Mouse (Mus musculus) heart, adult 2 months (tissue): ENCODE results near the gene Rhobtb3. TPM values are rescaled to one million over a fixed set of nuclear protein-coding genes. Genes with fewer than 3 reads are reported as not detected.
A peak's percentile ranks its signal among the peaks of the same experiment; 100 is the strongest.
"Not testable (repeated sequence)": the region's sequence is repeated elsewhere in the genome, so short reads cannot be mapped to it uniquely, and the experiment has no call there.

Source experiments
- DNase-seq, 2 experiments: peaks; one replicate each; pipeline ENCODE4 v3.0.0; 2021
- H3K27ac ChIP-seq: fragments of 200-600 bp; 2 replicates; pipeline ENCODE4 v1.8.1; 2022
- H3K27me3 ChIP-seq: fragments of 200-500 bp; 2 replicates; pipeline ENCODE4 v1.6.1; 2012; ENCODE audit warnings: mild to moderate bottlenecking, low read length, inconsistent platforms, mixed read lengths; ENCODE audit not compliant: control insufficient read depth, insufficient read depth
- H3K36me3 ChIP-seq: fragments of 200-500 bp; 2 replicates; pipeline ENCODE4 v1.6.1; 2012; ENCODE audit warnings: low read length, inconsistent platforms; ENCODE audit not compliant: control insufficient read depth, insufficient read depth
- H3K4me1 ChIP-seq: fragments of 200-500 bp; 2 replicates; pipeline ENCODE4 v1.6.1; 2011; ENCODE audit warnings: low read length; ENCODE audit not compliant: control insufficient read depth, insufficient read depth
- H3K4me3 ChIP-seq: fragments of 200-600 bp; 2 replicates; pipeline ENCODE4 v1.8.1; 2022
- H3K79me2 ChIP-seq: fragments of 200-500 bp; replicated peaks from 2 replicates; pipeline ENCODE4 v1.6.1; 2012; ENCODE audit warnings: mild to moderate bottlenecking, inconsistent platforms, low read length, moderate library complexity, mixed read lengths; ENCODE audit not compliant: control insufficient read depth, insufficient read depth
- H3K9ac ChIP-seq: fragments of 200-500 bp; 2 replicates; pipeline ENCODE4 v1.6.1; 2012; ENCODE audit warnings: low read depth, mild to moderate bottlenecking, control low read depth, inconsistent platforms, low read length, mixed read lengths
- CTCF ChIP-seq: fragments of 200-600 bp; IDR thresholded peaks from 2 replicates; pipeline ENCODE4 v1.8.1; 2022; ENCODE audit warnings: antibody characterized with exemption, mild to moderate bottlenecking, moderate library complexity
- EP300 ChIP-seq: fragments of 200-500 bp; IDR thresholded peaks from 2 replicates; pipeline ENCODE4 v1.6.1; 2011; ENCODE audit warnings: low read depth, low read length, control low read depth; ENCODE audit not compliant: insufficient read depth
- POLR2A ChIP-seq: fragments of 200-500 bp; IDR thresholded peaks from 2 replicates; pipeline ENCODE4 v1.6.1; 2011; ENCODE audit warnings: mild to moderate bottlenecking, low read depth, low read length, control low read depth; ENCODE audit not compliant: insufficient read depth
- WGBS: fragments of 180-500 bp; shearing (Covaris S2); methylation state at CpG from one replicate; pipeline ENCODE4 v1.1.7; 2018; 5-methylcytosine and 5-hydroxymethylcytosine counted together
- intact Hi-C: fragments of 180-260 bp; cut with DNase I; formaldehyde crosslinking; loops from one replicate; pipeline ENCODE4 v1.15.1; 2025
- polyA plus RNA-seq: library from polyadenylated mRNA; depleted of rRNA; stranded (reverse); fragments of >200 nt; gene quantifications from 2 replicates; pipeline ENCODE4 v1.2.3, GENCODE M21; 2012
- total RNA-seq, 2 experiments: library from RNA; stranded (reverse); gene quantifications; 2 replicates each; pipeline ENCODE4 v1.2.3; 2021

The Rhobtb3 gene
- total and polyA plus RNA-seq, 3 experiments = 7.6 to 12.6 (median 11.3) TPM

- Histone ChIP-seq H3K4me1 (peaks cover 3% of the 10 kb centered on the region), H3K27me3 (no peaks in the 10 kb centered on the region), H3K4me3 (no peak overlapping the region), H3K9ac (no peak overlapping the region), H3K36me3 (no peaks in the 10 kb centered on the region), H3K79me2 (0 out of 2 replicates have a peak, but pooled peaks cover 2% of the 10 kb centered on the region), H3K27ac (no peak overlapping the region)
- intact Hi-C loops = no loop called here
- peak; percentile 31 to 41 for DNase-seq
- TF ChIP-seq POLR2A (no peak), CTCF (no peak), EP300 (no peak)
- 16% methylated on average over 5 of the region's 5 CpGs for WGBS
These were observed 12.7 kb downstream of the Rhobtb3 start for GRCm38 (mm10) chr13:75931073-75931472.

- WGBS = 44% methylated on average over 2 of the region's 2 CpGs
- intact Hi-C loops = no loop called here
- no peak overlapping the region for H3K4me3 ChIP-seq
- peaks cover 3% of the 10 kb centered on the region for H3K4me1 ChIP-seq
- H3K9ac ChIP-seq = no peak overlapping the region
- no peaks in the 10 kb centered on the region for H3K27me3 ChIP-seq
- H3K36me3 ChIP-seq = no peaks in the 10 kb centered on the region
- H3K79me2 ChIP-seq = 0 out of 2 replicates have a peak, but pooled peaks cover 2% of the 10 kb centered on the region
- no peak overlapping the region for H3K27ac ChIP-seq
- no peak for DNase-seq
- no peak for TF ChIP-seq POLR2A
- no peak for TF ChIP-seq EP300
These were observed 13.1 kb downstream of the Rhobtb3 start for GRCm38 (mm10) chr13:75930660-75931059.

GRCm38 (mm10) chr13:75930023-75930422 is 13.7 kb downstream of the Rhobtb3 start:
- H3K4me1 ChIP-seq = peaks cover 3% of the 10 kb centered on the region
- no peak overlapping the region for H3K27ac ChIP-seq
- intact Hi-C loops = no loop called here
- 0 out of 2 replicates have a peak, but pooled peaks cover 2% of the 10 kb centered on the region for H3K79me2 ChIP-seq
- 93% methylated on average over 20 of the region's 20 CpGs for WGBS
- no peaks in the 10 kb centered on the region for H3K27me3 ChIP-seq
- H3K36me3 ChIP-seq = no peaks in the 10 kb centered on the region
- no peak overlapping the region for H3K9ac ChIP-seq
- TF ChIP-seq CTCF (no peak), EP300 (no peak), POLR2A (no peak)
- no peak for DNase-seq
- H3K4me3 ChIP-seq = no peak overlapping the region

- H3K79me2 ChIP-seq, H3K36me3 ChIP-seq, H3K27ac ChIP-seq, H3K9ac ChIP-seq, H3K27me3 ChIP-seq, intact Hi-C loops, DNase-seq, H3K4me3 ChIP-seq, H3K4me1 ChIP-seq: not testable (repeated sequence)
- 94% methylated on average over 5 of the region's 5 CpGs for WGBS
These were observed 14.7 kb downstream of the Rhobtb3 start for GRCm38 (mm10) chr13:75929071-75929470.

- H3K4me3 ChIP-seq = no peak overlapping the region
- no peak overlapping the region for H3K9ac ChIP-seq
- no peaks in the 10 kb centered on the region for H3K27me3 ChIP-seq
- H3K79me2 ChIP-seq = 0 out of 2 replicates have a peak, but pooled peaks cover 2% of the 10 kb centered on the region
- no peaks in the 10 kb centered on the region for H3K36me3 ChIP-seq
- no peak for DNase-seq
- H3K27ac ChIP-seq = no peak overlapping the region
- peaks cover 3% of the 10 kb centered on the region for H3K4me1 ChIP-seq
- intact Hi-C loops = no loop called here
- no peak for TF ChIP-seq EP300
- no peak for TF ChIP-seq CTCF
These were observed 15.8 kb downstream of the Rhobtb3 start for GRCm38 (mm10) chr13:75927951-75928350.

GRCm38 (mm10) chr13:75914151-75914550 is 29.6 kb downstream of the Rhobtb3 start:
- no peak overlapping the region for H3K27ac ChIP-seq
- H3K9ac ChIP-seq = no peak overlapping the region
- H3K36me3 ChIP-seq = no peaks in the 10 kb centered on the region
- no peak overlapping the region for H3K4me3 ChIP-seq
- intact Hi-C loops = no loop called here
- TF ChIP-seq CTCF (no peak), EP300 (no peak)
- WGBS = 39% methylated on average over 4 of the region's 4 CpGs
- no peak for DNase-seq
- no peaks in the 10 kb centered on the region for H3K27me3 ChIP-seq
- no peaks in the 10 kb centered on the region for H3K4me1 ChIP-seq
- no peaks in the 10 kb centered on the region for H3K79me2 ChIP-seq
